Mouse (Mus musculus) layer of hippocampus, postnatal 14 days (tissue): ENCODE measurements at regions not wholly inside any gene's neighbourhood (a gene's known extent, or its start where the extent isn't known, plus 50 kb on each side); places are given as distances from the start of the nearest gene placed in this dataset.
"Not testable (repeated sequence)": the region's sequence is repeated elsewhere in the genome, so short reads cannot be mapped to it uniquely, and the experiment has no call there.

Experiments
- DNase-seq, 2 experiments: peaks; one replicate each; pipeline ENCODE4 v3.0.0; 2021 to 2022; ENCODE audit warnings: low spot score in 2 of 2, mixed read lengths in 1 of 2

GRCm38 (mm10) chr8:126811358-126811757 lies 134.3 kb downstream of the Tomm20 start:
- not testable (repeated sequence) for DNase-seq

- peak; percentile 39 to 49 for DNase-seq
These were observed 135.1 kb downstream of the Tomm20 start for GRCm38 (mm10) chr8:126810516-126810915.

DNA sequence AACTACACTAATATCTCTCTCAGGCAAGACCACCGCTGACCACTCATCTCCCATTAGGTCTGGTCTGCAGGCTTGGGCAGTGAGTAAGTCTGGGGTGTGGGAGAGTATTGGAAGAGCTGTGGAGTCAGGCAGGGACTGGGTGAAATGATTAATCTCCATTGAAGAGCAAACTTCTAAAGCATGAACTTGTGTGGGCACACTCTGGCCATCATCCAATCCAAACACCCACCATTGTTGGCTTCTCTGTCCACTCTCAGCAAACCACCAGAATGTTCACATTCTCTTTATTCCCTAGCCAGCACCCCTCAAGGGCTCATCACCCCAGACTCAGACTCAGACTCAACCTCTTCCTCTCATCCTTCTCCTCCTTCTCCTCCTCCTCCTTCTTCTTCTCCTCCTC lies 136.3 kb downstream of the Tomm20 start:
- DNase-seq, result no peak

- DNase-seq, result no peak
These were observed 137.1 kb downstream of the Tomm20 start for GRCm38 (mm10) chr8:126808496-126808895.

DNA sequence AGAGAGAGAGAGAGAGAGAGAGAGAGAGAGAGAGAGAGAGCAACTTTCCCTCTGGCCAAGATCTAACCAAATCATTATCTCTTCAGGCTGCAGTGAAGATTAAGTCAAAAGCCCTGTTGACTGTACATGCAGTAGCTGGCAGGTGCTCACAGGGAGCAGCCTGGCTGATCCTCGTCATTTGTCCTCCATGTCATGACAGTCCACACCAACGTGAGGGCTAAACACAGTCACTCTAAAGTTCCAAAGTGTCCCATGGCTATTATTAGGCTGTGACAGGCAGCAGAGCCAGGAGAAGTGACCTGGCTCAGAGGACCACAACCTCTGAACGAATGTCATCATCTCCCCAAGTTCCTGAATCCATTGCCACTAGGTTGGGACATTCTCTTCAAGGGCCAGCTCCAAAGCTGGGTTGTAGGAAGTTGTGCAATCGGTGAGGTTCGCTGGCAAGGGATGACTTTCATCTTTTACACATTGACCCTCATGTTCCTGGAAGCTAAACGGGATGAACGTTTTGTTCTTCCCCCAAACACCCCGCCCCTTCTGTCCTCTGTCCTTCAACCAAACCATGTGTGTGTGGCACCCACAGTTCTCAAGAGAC lies 138.4 kb downstream of the Tomm20 start:
- DNase-seq, result no peak

- no peak for DNase-seq
These were observed 139.1 kb downstream of the Tomm20 start for GRCm38 (mm10) chr8:126806591-126806990.

DNA sequence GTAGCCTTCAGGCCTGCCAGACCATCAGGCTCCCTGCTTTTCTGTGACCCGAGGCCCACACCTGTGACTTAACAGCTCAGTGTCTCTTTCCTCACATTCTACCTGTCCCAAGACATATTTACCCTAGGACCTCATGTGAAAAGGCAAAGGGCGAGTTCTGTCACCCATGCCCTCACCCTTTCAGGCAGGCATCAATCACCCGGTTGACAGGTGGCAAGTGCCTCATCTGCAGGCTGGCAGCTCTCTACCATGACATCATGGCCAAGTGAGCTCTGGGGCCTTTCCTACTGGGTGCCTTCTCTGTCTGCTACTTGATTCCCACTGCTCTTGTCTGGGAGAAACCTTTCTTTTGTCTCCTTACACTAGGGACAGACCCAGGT lies 139.5 kb downstream of the Tomm20 start:
- no peak for DNase-seq

- DNase-seq, result peak in 1 of 2 experiments; percentile 31
These were observed 140.1 kb downstream of the Tomm20 start for GRCm38 (mm10) chr8:126805365-126806180.

GRCm38 (mm10) chr8:126804115-126804514 lies 141.5 kb downstream of the Tomm20 start:
- DNase-seq, result no peak

- no peak for DNase-seq
These were observed 143.0 kb downstream of the Tomm20 start for GRCm38 (mm10) chr8:126802641-126803040.

- DNase-seq, result no peak
These were observed 144.7 kb downstream of the Tomm20 start for GRCm38 (mm10) chr8:126800976-126801375.

DNA sequence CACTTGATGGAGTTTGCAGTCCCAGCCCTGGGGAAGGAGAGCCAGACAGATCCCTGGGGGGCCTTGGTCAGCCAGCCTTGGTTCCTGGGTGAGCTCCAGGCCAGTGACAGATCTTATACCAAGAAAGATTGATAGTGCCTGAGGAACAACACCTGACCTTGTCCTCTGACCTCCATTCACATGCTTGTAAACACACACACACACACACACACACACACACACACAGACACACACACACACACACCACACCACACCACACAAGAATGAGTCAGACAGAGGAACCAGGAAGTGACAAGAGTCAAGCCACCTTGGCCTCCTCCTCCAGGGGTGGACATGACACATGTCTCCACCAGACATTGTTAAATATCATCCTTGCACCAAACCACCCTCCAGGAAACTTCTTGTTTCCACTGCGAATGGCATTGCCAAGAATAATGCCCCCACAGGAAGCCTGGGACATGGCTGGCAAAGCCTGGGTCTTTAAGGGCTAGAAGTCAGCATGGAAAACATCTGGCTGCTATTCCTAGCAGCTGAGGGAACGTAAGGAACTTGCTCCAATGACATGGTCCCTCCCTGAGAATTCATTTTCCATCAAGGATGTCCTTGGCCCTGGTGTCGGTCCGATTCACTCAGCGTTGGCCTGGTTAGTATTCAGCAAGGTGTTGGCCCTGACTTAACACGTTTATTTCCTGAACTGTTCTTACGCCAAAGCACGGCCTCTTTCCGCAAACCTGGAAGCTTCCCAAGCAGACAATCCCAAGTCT lies 147.9 kb downstream of the Tomm20 start:
- DNase-seq, result no peak

DNA sequence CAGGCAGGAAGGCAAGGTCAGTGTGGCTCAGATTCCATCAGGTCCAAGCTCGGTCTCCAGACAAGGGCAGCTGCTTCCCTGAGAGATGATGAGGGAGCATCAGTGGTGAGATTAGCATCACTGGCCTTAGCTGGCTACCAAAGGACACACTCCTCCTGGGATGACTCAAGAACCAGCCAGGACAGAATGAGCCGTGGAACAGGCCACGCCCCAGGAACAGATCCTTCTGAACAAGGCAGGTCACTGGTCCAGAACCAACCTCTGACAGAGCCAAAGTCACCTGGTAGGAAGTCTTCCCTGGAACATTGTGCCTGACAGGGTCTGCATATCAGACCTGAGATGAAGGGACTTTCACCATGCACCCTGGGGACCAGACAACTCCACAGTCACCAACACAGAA lies 152.0 kb downstream of the Tomm20 start:
- DNase-seq, result no peak

DNA sequence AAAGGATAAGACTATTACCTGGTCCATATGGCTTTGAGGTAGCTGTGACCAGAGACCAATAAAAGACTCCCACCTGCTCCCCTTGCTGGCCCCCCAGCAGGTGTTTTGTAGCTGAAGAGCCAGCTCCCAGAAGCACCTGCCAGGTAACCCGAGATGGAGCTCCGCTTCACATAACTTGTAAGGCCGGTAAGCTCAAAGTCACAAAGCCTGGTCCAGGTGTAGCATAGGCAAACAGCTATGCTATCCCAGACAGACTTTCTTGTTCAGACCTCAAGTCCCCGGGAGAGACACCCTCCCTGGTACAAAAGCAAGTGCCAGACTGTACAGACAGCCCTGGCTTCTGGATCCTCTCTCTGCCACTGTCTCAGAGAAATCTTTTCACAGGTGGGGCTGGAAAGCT lies 154.6 kb downstream of the Tomm20 start:
- no peak for DNase-seq

GRCm38 (mm10) chr8:126790214-126790613 lies 155.4 kb downstream of the Tomm20 start:
- DNase-seq, result no peak

DNA sequence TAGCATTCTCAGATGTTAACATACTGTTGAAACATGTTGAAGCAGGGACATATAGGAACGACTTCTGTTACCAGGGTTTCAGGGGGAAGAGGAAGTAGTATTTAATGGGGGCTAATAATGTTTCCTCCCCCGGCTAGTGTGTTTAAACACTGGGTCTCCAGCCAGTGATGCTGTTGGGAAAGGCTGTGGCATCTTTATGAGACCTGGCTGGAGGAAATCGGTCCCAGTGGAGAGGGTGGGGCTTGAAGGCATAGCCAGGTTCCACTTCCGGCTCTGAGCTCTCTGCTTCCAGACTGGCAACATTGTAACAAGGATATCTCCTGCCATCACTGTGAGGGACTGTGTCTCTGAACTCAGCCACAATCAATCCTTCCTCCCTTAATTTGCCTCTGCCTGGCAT lies 156.6 kb downstream of the Tomm20 start:
- DNase-seq, result no peak

DNA sequence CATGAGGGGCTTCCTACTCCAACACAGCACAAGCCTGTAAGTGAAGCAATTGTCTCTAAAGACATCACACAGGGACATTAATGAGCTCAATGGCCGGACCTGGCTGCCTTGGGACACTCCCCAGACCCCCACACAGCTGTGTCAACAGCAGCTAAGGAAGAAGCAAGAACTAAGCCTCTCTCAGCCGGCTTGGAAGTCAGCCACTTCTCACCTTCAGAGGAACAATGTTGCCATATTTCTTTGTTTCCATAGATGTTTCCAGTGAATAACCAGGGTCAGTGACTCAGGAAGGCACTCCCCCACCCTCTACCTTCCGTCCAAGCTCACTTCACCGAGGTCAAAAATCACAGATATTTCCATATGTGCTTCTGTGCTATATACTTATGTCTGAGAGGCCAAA lies 157.0 kb downstream of the Tomm20 start:
- no peak for DNase-seq

- no peak for DNase-seq
These were observed 158.2 kb downstream of the Tomm20 start for GRCm38 (mm10) chr8:126787398-126787797.

GRCm38 (mm10) chr8:126785211-126785610 lies 160.4 kb downstream of the Tomm20 start:
- no peak for DNase-seq

DNA sequence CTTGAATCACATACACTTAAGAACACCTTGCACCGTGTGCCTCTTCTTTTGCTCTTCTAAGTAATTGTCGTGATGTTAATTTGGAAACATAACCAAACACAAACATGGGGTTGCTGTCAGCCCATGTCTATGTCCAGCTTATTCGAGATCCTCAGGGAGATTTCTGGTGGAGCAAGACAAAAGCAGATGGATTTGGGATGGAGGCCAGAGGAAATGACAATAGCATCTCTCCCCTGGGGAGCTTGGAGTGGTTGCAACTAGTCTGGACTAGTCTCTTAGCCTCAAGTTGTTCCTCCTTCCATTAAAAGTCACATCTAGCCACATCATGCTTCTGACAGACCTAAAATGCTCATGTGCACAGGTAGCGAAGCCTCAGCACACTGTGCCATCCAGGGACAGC lies 161.0 kb downstream of the Tomm20 start:
- DNase-seq, result no peak

DNA sequence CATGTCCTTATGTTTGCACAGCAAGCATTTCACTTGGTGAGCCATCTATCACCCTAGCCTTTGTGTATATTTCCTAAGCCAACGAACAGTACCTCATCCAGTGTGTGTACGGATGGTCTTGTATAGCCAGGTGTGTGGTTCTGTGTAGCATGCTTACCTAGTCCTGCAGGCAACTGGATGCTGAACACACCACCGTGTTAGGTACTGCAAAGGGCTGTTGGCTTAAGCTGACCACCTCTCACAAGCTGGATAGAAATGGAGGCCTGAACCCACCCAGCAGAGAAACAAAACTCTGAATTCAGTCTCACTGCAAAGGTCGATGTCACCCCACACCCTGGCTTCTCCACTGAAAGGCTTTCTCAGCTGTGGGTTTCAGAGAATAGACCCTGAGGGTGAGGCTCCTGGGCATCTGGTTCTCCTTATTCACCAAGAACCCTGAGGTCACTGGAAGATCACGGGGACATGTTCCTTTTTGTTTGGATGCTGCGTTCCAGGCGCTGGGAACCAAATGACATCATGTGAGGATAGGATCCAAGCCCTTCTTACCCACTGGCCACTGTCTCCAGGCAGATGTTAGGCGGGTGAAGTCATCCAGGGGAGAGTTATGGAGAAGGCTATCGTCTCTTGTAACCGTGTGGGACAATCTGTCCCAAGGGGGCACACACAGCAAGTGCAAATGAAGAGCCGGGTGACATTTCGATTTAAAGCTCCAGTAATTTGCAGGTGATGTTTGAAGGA lies 161.8 kb downstream of the Tomm20 start:
- DNase-seq, result no peak
